Mouse (Mus musculus) small intestine, adult 2 months (tissue): ENCODE measurements at regions not wholly inside any gene's neighbourhood (a gene's known extent, or its start where the extent isn't known, plus 50 kb on each side); places are given as distances from the start of the nearest gene placed in this dataset.

Source experiments
- CTCF ChIP-seq: fragments of 200-500 bp; IDR thresholded peaks from 2 replicates; pipeline ENCODE4 v1.5.1; 2012; ENCODE audit warnings: low read depth, mild to moderate bottlenecking, control low read depth, inconsistent platforms, low read length, moderate library complexity, mixed read lengths; ENCODE audit not compliant: insufficient replicate concordance, insufficient read length; ENCODE audit errors: extremely low read depth
- POLR2A ChIP-seq: fragments of 200-500 bp; IDR thresholded peaks from 2 replicates; pipeline ENCODE4 v1.6.1; 2012; ENCODE audit warnings: low read depth, mild to moderate bottlenecking, control low read depth, inconsistent platforms, low read length, moderate library complexity

GRCm38 (mm10) chr5:54827076-54827475, 828.8 kb downstream of the Stim2 start:
- TF ChIP-seq CTCF (no peak), POLR2A (no peak)
